Mouse (Mus musculus) heart, postnatal 0 days (tissue): ENCODE data around the gene Spata21.

Experiments used
- CTCF ChIP-seq: IDR thresholded peaks from 2 replicates; pipeline ENCODE4 v1.5.1; 2016; ENCODE audit warnings: antibody characterized with exemption, control low read depth, low read depth
- EP300 ChIP-seq: IDR thresholded peaks from 2 replicates; pipeline ENCODE4 v1.6.1; 2016; ENCODE audit warnings: antibody characterized with exemption, low read depth

DNA sequence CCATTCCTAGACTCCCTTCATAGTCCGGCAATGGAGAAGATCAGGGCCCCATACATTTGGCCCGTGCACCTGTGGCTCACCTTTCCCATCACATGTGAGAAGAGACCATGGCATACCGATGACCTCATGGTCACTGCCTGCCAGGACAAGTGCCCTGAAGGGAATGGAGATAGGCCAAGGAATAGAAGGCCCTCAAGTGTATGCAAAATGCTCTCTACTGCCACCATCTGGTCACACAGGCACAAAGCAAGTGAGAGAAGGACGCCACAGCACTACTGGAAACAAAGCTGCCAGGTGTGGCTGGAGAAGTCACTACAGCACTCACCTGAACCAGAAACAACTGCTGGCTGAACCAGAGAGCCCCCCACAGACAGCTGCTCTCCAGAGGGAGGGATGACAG, 18.4 kb upstream of the Spata21 start:
- peak; percentile 81 for TF ChIP-seq CTCF
- no peak for TF ChIP-seq EP300
